8 mouse cellular contexts compared by ENCODE assay signal in genomic region chr6:51611621-51612020, GRCm38 (mm10).
DNase-seq lines count a peak whose midpoint lies in the region; ATAC-seq and TF ChIP-seq lines count a peak whose summit lies in the region.

No protein-coding gene starts in this region.

- ATAC-seq in embryonic facial prominence, embryonic 13.5 days (ENCODE audit: insufficient number of reproducible peaks, insufficient read depth, low FRiP score, low TSS enrichment, low read depth), result no peak
- no peak for ATAC-seq in midbrain, embryonic 11.5 days (ENCODE audit: low FRiP score)
- ATAC-seq in megakaryocyte progenitor cell, adult 5-6 weeks (replicated peaks; ENCODE audit: poor library complexity), result peak; percentile 46; the same call in 1 of the 2 replicates
- ATAC-seq in stomach, postnatal 0 days (ENCODE audit: low FRiP score, low TSS enrichment), result no peak

- no peaks in the 10 kb centered on the region for H3K36me3 ChIP-seq in embryonic facial prominence, embryonic 13.5 days
- H3K36me3 ChIP-seq in embryonic facial prominence, embryonic 10.5 days (replicated peaks), result no peaks in the 10 kb centered on the region
- no peaks in the 10 kb centered on the region for H3K36me3 ChIP-seq in midbrain, embryonic 10.5 days
- H3K36me3 ChIP-seq in midbrain, embryonic 11.5 days (ENCODE audit: control insufficient read depth, insufficient read depth, low read length), result no peaks in the 10 kb centered on the region
- H3K36me3 ChIP-seq in stomach, postnatal 0 days (ENCODE audit: control insufficient read depth, insufficient read depth, low read length), result no peaks in the 10 kb centered on the region

- no peak for TF ChIP-seq CTCF in stomach, postnatal 0 days (IDR thresholded peaks at IDR 0.05; ENCODE audit: low read depth)

- no peak overlapping the region for H3K4me3 ChIP-seq in embryonic facial prominence, embryonic 13.5 days
- no peak overlapping the region for H3K4me3 ChIP-seq in embryonic facial prominence, embryonic 10.5 days
- H3K4me3 ChIP-seq in midbrain, embryonic 10.5 days, result peak overlapping the region; percentile 61; the same call in 1 of the 2 replicates
- no peak overlapping the region for H3K4me3 ChIP-seq in midbrain, embryonic 11.5 days (ENCODE audit: low read depth, low read length)
- no peak overlapping the region for H3K4me3 ChIP-seq in stomach, postnatal 0 days (ENCODE audit: low read depth, low read length)

- H3K9ac ChIP-seq in embryonic facial prominence, embryonic 13.5 days, result no peak overlapping the region
- no peak overlapping the region for H3K9ac ChIP-seq in midbrain, embryonic 11.5 days (ENCODE audit: low read length)
- H3K9ac ChIP-seq in stomach, postnatal 0 days (ENCODE audit: low read length), result no peak overlapping the region

- peak overlapping the region; percentile 84; the same call in 1 of the 2 replicates for H3K4me2 ChIP-seq in embryonic facial prominence, embryonic 13.5 days
- no peak overlapping the region for H3K4me2 ChIP-seq in midbrain, embryonic 11.5 days
- H3K4me2 ChIP-seq in stomach, postnatal 0 days (replicated peaks; ENCODE audit: low read depth), result no peak overlapping the region

- no peak for TF ChIP-seq EP300 in stomach, postnatal 0 days (optimal IDR thresholded peaks at IDR 0.05)

- H3K27me3 ChIP-seq in embryonic facial prominence, embryonic 13.5 days, result peaks cover 26% of the 10 kb centered on the region
- H3K27me3 ChIP-seq in embryonic facial prominence, embryonic 10.5 days (replicated peaks; ENCODE audit: low read depth, poor library complexity, severe bottlenecking), result peaks cover 40% of the 10 kb centered on the region
- H3K27me3 ChIP-seq in midbrain, embryonic 10.5 days (ENCODE audit: low read depth, poor library complexity, severe bottlenecking), result peaks cover 45% of the 10 kb centered on the region
- no peaks in the 10 kb centered on the region for H3K27me3 ChIP-seq in midbrain, embryonic 11.5 days (ENCODE audit: control insufficient read depth, insufficient read depth, low read length)
- no peaks in the 10 kb centered on the region for H3K27me3 ChIP-seq in stomach, postnatal 0 days (ENCODE audit: control insufficient read depth, insufficient read depth, low read length)

- no peaks in the 10 kb centered on the region for H3K9me3 ChIP-seq in embryonic facial prominence, embryonic 13.5 days
- no peaks in the 10 kb centered on the region for H3K9me3 ChIP-seq in embryonic facial prominence, embryonic 10.5 days
- no peaks in the 10 kb centered on the region for H3K9me3 ChIP-seq in midbrain, embryonic 10.5 days (replicated peaks)
- H3K9me3 ChIP-seq in midbrain, embryonic 11.5 days (ENCODE audit: control insufficient read depth, low read length), result no peaks in the 10 kb centered on the region
- no peaks in the 10 kb centered on the region for H3K9me3 ChIP-seq in stomach, postnatal 0 days (ENCODE audit: control insufficient read depth, low read length)

- no peak overlapping the region for H3K27ac ChIP-seq in embryonic facial prominence, embryonic 13.5 days
- no peak overlapping the region for H3K27ac ChIP-seq in embryonic facial prominence, embryonic 10.5 days (replicated peaks)
- H3K27ac ChIP-seq in midbrain, embryonic 10.5 days (replicated peaks), result peak overlapping the region; percentile 83
- no peak overlapping the region; the same call in 1 of the 2 replicates for H3K27ac ChIP-seq in midbrain, embryonic 11.5 days (ENCODE audit: low read depth, low read length)
- H3K27ac ChIP-seq in stomach, postnatal 0 days (replicated peaks), result no peak overlapping the region

- H3K4me1 ChIP-seq in embryonic facial prominence, embryonic 13.5 days, result no peaks in the 10 kb centered on the region
- peaks cover 11% of the 10 kb centered on the region for H3K4me1 ChIP-seq in embryonic facial prominence, embryonic 10.5 days
- peaks cover 22% of the 10 kb centered on the region for H3K4me1 ChIP-seq in midbrain, embryonic 10.5 days
- H3K4me1 ChIP-seq in midbrain, embryonic 11.5 days (ENCODE audit: control insufficient read depth, insufficient read depth, low read length), result peaks cover 7% of the 10 kb centered on the region; the same call in 1 of the 2 replicates
- H3K4me1 ChIP-seq in stomach, postnatal 0 days (replicated peaks; ENCODE audit: control insufficient read depth, insufficient read depth), result 0 out of 2 replicates have a peak, but pooled peaks cover 2% of the 10 kb centered on the region

- DNase-seq in embryonic facial prominence, embryonic 10.5 days (ENCODE audit: low spot score), result no peak
- no peak for DNase-seq in midbrain, embryonic 10.5 days (ENCODE audit: low spot score)
- no peak for DNase-seq in midbrain, embryonic 11.5 days (ENCODE audit: low spot score, missing footprints)
- peak; percentile 23 for DNase-seq in stomach, postnatal 0 days (ENCODE audit: low spot score)
- no peak for DNase-seq in ovary, postnatal 36 days (ENCODE audit: low spot score)
- no peak for DNase-seq in layer of hippocampus, adult 8-10 months (ENCODE audit: low spot score in 2 of 2)

- 78% methylated on average over 4 of the region's 4 CpGs for WGBS in embryonic facial prominence, embryonic 13.5 days
- WGBS in embryonic facial prominence, embryonic 10.5 days, result 87% methylated on average over 4 of the region's 4 CpGs
- WGBS in midbrain, embryonic 10.5 days, result 86% methylated on average over 4 of the region's 4 CpGs
- WGBS in midbrain, embryonic 11.5 days, result 91% methylated on average over 4 of the region's 4 CpGs
- 72% methylated on average over 4 of the region's 4 CpGs for WGBS in stomach, postnatal 0 days
